Mouse (Mus musculus): ENCODE measurements around the gene Ccdc14.

GRCm38 (mm10) chr16:34671966-34672365 is 18.4 kb upstream of the Ccdc14 start:
- TF ChIP-seq MAFK (IDR thresholded peaks at IDR 0.05; ENCODE audit: borderline replicate concordance, low read depth, low read length) (no peak), SMC3 (IDR thresholded peaks at IDR 0.05; ENCODE audit: low read depth, low read length) (no peak), USF1 (IDR thresholded peaks at IDR 0.05; ENCODE audit: low read depth, low read length) (no peak), CTCF (IDR thresholded peaks at IDR 0.05 in 2 of 3, conservative IDR thresholded peaks at IDR 0.05 in 1 of 3; ENCODE audit: control insufficient read depth in 1 of 3, insufficient read depth in 1 of 3, low read depth in 2 of 3, low read length in 3 of 3, poor library complexity in 1 of 3, severe bottlenecking in 1 of 3) (no peak), POLR2A (IDR thresholded peaks at IDR 0.05; ENCODE audit: control insufficient read depth in 1 of 2, insufficient read depth in 1 of 2, low read depth in 1 of 2, low read length in 2 of 2, poor library complexity in 1 of 2) (no peak), CHD2 (IDR thresholded peaks at IDR 0.05; ENCODE audit: low read length) (no peak), EP300 (IDR thresholded peaks at IDR 0.05; ENCODE audit: low read depth in 1 of 2, low read length in 2 of 2) (no peak), ELF1 (IDR thresholded peaks at IDR 0.05; ENCODE audit: low read depth, low read length) (no peak), MXI1 (IDR thresholded peaks at IDR 0.05; ENCODE audit: low read depth, low read length) (no peak), E2F4 (IDR thresholded peaks at IDR 0.05; ENCODE audit: borderline replicate concordance, low read depth, low read length) (no peak), TCF12 (IDR thresholded peaks at IDR 0.05; ENCODE audit: low read depth, low read length) (no peak), ZC3H11A (IDR thresholded peaks at IDR 0.05; ENCODE audit: low read depth, low read length) (no peak), JUND (IDR thresholded peaks at IDR 0.05; ENCODE audit: low read depth, low read length) (no peak)

Measured in MEL (cell line).